Mouse (Mus musculus) embryo, embryonic 11 days (tissue): ENCODE measurements at regions not wholly inside any gene's neighbourhood (a gene's known extent, or its start where the extent isn't known, plus 50 kb on each side); places are given as distances from the start of the nearest gene placed in this dataset.
"Not testable (repeated sequence)": the region's sequence is repeated elsewhere in the genome, so short reads cannot be mapped to it uniquely, and the experiment has no call there.

Experiments
- DNase-seq: peaks from one replicate; pipeline ENCODE4 v3.0.0-alpha.2; 2015

- no peak for DNase-seq
Measured at GRCm38 (mm10) chr2:78598039-78598438, 269.9 kb upstream of the Ube2e3 start.

DNA sequence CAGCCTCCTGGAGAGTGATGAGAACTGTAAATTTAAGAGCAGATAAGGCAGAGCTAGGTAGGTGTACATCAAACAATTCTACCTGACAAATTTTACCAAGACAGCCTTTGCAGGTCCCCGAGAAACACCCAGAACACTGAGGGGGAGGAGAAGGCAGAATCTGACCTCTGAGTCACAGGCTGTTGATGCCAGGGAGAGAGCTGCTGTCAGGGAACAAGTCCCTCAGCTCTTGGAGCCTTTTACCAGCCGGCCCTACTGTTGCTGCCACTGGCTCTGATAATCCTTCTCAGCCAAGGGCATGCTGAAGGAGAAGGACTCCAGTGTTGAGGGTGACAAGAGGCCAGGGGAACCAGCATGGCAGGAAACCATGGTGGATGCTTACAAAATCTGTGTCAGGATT, 271.7 kb upstream of the Ube2e3 start:
- no peak for DNase-seq

- peak; percentile 16 for DNase-seq
Measured at GRCm38 (mm10) chr2:78580013-78580412, 287.9 kb upstream of the Ube2e3 start.

DNA sequence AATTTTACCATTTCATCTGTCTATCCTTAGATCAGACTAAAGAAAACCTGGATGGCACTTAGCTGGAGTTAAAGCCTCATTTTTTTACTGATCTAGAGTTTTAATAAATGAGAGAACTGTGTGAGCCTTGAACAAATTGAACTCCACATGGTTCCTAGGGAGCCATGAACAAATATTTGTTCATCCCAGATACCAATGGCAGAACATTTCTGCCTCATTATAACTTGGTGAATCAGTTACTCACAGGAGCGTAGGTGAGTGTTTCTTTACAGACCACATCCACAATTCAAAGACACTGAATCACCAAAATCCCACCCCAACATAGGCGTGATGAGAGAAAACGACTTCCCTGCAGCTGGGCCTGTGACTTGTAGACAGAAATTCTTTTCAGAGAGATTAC, 295.4 kb upstream of the Ube2e3 start:
- DNase-seq: no peak

DNA sequence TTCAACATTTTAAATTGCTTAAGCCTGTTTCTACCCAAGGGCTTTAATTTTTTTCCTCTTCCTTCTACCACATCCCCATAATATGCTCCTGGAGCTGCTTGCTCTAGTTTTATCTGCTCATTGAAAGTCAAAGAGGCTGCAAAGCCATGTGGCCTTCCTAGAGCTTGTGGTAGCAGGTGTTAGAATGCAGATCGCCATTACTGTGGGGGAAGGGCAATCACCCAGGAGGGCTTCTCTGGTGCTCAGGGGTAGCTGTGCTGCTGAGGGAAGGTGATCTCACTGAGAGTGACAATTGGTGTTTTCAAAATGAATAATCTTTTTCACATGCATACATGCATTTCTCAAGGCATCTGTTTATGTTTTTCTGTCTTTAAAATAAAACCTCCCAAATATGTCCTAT, 309.8 kb upstream of the Ube2e3 start:
- no peak for DNase-seq

DNA sequence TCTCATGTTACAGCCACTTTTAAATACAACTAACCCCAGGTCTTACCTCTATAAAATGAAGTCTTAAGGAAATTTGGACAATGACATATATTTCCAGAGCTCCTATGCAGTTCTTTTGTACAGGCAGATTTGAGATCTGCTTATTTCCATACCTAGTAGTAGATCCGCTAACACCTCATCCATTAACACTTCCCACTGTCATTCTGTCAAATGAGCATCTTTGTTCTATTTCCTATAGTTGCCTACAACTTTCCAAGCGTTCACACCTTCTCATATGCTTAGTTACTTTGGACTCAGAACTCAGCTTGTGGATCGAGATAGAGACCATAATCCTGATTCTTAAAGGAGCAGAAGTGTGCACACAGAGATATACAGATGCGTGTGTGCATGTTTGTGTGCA, 316.8 kb upstream of the Ube2e3 start:
- no peak for DNase-seq

DNA sequence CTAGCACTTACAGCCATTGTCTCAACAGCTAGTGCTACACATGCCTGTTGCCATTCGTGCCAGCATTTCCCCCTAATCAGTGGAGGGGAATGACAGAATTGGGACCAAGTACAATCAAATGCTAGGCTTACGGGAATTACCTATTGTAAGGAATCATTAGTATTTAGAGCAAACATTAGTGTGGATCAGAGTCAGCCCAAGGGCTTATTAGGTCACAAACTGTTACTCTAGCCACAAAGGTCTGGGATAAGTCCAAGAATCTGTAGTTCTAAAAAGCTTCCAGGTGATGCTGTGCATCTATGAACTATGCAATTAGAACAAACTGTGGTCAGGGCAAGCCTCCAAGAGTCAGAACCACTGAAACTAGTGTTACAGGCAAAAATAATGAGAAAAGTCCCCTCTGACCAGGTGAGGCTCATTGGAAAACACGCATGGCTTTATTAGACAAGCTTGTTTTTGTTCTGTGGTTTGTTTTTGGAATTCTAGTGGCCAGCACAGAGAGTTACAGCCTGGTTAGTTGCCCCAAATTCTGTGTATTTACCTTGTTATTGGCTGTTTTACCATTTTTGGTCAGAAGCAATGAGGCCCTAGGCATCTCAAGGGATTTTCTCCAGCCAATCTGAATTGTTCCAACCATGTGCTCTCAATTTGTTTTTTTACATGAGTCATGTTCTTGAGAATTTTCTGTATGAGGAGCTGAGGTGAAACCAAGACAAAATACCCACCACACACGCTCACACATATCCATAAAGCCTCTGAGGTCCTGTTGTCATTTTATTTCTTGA, 319.0 kb upstream of the Ube2e3 start:
- DNase-seq: no peak

DNA sequence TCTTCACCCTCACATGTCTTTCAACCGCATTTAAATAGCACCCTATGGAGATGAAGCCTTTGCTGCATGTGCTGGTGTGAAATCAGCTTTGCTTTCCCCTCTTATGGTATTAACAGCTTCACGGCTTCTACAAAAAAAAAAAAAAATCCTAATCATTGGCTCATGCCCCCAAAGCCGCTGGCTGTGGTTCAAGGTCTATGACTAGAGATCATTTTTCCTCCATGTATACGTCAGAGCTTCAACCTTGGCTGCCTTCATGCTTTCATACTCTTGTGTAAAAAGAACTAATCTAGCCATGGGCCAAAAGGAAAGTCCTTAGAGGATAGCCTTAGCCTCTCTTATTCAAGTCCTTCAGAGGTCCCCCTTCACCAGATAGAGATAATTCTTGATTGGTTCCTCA, 320.6 kb upstream of the Ube2e3 start:
- no peak for DNase-seq

DNA sequence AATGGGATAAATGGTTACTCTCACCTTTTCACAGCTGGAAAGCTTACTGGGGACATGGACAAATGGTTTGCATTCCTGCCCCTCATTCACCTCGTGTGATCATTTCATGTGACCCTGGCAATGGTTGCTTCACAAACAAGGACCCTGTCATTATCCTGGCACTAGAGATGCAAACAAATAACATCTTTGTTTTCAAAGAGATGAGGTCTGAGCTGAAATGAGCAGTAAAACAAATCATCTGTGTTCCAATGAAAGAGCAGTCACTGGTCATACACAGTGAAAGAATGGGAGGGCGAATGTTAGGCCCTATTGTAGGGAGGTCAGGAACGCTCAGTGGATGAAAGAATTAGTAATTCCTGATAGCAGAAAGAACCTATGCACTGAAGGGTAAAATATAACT, 327.5 kb upstream of the Ube2e3 start:
- DNase-seq: no peak

DNA sequence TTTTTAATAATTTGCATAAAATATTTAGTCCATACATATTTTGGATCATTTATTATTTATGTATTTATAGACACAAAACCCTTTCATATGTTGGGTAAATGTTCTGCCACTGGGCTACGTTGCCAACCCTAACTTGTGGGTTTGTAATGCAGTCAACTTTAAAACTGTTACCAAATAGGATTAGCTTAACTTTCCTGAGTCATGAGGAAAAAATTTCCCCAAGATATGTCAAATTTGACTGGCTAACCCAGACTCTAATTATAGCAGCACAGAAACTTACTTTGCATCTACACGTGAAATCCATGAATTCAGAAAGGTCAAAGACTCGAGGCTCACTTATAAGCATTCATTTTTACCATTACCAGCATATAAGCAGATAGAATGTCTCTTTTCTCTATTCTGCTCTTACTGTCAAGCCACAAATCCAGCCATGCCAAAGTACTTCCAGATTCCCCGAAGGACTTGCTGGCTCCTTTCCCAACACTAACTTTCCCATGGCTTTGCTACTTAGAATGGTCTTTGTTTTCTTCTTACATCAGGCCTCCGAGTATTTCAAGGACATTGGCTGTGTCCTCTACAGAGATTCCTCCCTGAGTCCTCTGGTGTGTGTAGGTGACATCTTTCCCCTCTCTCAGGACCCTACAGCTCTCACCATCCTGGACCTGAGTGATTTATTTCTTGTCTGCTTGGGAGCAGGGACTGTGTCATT, 328.2 kb upstream of the Ube2e3 start:
- DNase-seq: no peak

DNA sequence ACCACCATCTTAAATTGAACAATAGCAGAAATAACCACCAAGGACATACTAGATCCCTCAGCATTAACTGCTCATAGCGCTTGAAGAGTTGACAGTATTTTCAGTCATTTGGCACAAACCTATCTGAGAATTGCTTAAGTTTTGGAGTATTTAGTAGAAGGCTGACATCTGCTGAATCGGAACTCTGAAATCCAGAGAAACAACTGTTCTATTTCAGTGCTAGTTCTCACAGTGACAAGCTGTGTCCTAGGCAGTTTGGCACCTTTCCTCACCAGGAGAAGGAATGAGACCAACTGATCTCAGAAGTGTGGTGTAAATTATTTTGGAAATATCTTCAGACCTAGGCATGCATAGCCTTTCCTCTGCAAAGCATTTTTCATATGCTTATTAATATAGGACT, 330.4 kb upstream of the Ube2e3 start:
- no peak for DNase-seq

GRCm38 (mm10) chr2:78533881-78534280, 334.0 kb upstream of the Ube2e3 start:
- not testable (repeated sequence) for DNase-seq

GRCm38 (mm10) chr2:78530535-78530934, 337.4 kb upstream of the Ube2e3 start:
- no peak for DNase-seq

GRCm38 (mm10) chr2:78520258-78521023, 347.5 kb upstream of the Ube2e3 start:
- no peak for DNase-seq

- DNase-seq: no peak
Measured at GRCm38 (mm10) chr2:78493115-78493514, 374.8 kb upstream of the Ube2e3 start.

DNA sequence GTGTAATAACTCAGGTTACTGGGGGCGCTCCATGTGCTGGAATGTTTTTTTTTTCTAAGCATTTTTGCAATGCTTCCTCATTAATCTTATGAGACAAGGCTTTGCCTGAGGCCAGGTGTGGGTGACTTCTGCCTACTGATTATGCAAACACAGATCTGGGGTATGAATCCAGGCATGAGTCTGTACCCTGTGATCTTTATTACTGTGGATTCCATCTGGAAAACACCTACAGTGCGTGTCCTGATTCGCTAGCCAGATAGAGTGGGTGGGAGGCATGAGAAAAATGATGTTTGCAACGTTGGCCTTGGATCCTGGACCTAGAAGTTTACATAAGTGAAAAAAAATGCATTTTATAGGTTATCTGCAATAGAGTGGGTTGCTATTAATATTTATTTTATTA, 387.9 kb upstream of the Ube2e3 start:
- DNase-seq: peak; percentile 26

- DNase-seq: no peak
Measured at GRCm38 (mm10) chr2:78459444-78459843, 408.5 kb upstream of the Ube2e3 start.

DNA sequence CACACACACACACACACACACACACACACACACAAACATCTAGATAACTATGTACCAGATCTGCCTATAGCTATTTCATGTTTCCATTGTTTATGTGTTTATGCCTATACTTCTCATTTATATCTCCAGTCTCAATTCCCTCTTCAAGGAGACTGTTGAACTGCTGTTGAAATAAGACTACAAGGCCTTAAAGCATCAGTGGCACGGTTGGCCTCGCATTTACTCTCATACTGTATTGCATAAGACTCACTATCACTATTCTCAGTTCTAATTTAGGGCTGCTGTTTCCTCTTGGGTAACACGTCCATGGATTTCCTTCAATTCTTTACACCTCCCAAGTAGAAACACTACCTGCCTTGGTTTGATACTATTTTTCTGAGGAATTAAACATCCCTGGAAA, 414.5 kb upstream of the Ube2e3 start:
- no peak for DNase-seq

DNA sequence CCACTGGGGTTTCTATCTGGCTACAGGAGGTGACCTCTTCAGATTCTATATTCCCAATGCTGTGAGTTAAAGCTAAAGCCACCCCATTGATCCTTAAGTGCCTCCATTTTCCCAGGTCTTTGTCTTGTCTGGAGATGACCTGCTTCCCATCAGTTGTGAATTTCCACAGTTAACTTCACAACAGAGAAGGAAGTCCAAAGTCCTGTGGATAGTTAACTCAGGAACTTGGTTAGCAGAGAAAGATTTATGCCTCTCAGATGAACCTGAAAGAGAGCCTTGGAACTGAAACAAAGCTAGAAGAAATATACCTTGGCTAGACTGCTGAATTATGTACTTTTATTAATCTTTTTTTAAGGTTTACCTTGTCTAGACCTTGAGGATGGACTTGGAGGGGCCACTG, 431.1 kb upstream of the Ube2e3 start:
- no peak for DNase-seq

DNA sequence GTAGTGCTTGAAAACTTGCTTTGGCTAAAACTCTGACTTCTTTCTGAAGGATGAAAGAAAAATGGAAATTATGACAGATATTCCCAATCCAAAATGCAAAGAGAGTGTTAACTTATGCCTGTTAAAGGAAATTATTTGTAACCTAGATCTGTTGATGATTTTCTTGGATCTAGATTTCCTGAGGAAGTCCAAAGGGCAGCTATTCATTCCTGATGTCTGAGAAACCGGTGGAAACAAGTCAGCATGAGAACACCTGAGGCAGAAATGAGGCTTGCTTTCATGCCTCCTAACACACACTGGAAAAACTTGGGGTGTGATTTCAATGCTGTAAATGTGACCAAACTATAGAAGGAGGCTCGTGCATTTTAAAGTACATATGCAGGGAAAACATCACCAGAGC, 432.9 kb upstream of the Ube2e3 start:
- DNase-seq: no peak

- peak; percentile 15 for DNase-seq
Measured at GRCm38 (mm10) chr2:78427659-78428336, 440.1 kb upstream of the Ube2e3 start.

GRCm38 (mm10) chr2:78418561-78419338, 449.2 kb upstream of the Ube2e3 start:
- peak; percentile 43 for DNase-seq
